Mouse (Mus musculus) left cerebral cortex, adult 8-10 months (tissue): Measurements from ENCODE around the gene Tradd. TPM values are rescaled to one million over a fixed set of nuclear protein-coding genes. Genes with fewer than 3 reads are reported as not detected.

Experiments
- microRNA-seq, 2 experiments: library from miRNA; unstranded; fragments of <30 nt; microRNA quantifications; one replicate each; pipeline ENCODE4 v1.2.0; 2022
- total RNA-seq, 4 experiments: library from RNA; stranded (reverse); gene quantifications; 2 replicates each; pipeline ENCODE4 v1.2.4; 2022

Tradd gene
- total RNA-seq, 4 experiments from 2014 or later, result 7.9 to 10.9 (median 9.6) TPM

Small RNAs within 50 kb of the gene (microRNA-seq; reads per million reads assigned to microRNA genes)
- gene Gm27320, result 0 reads per million in 2 experiments
- gene Mir328, result 13,316 to 13,942 reads per million in 2 experiments

Other genes starting within 250 kb of the Tradd start
- gene Ces3a, start 216.0 kb downstream of the Tradd start, total RNA-seq, result not detected
- not detected for gene Ces3b, start 180.9 kb downstream of the Tradd start, total RNA-seq
- not detected for gene Ces4a, start 132.8 kb downstream of the Tradd start, total RNA-seq
- 10 to 100 TPM; 17.4 to 21.8 (median 18.4) TPM for gene Cbfb, start 93.9 kb downstream of the Tradd start, total RNA-seq
- gene D230025D16Rik, start 39.5 kb downstream of the Tradd start, total RNA-seq, result 10 to 100 TPM; 34.1 to 41.5 (median 38.7) TPM
- 1 to 10 TPM; 4.2 to 5.4 (median 4.8) TPM for gene B3gnt9, start 9.5 kb downstream of the Tradd start, total RNA-seq
- gene Fbxl8, start within 50 bp of the Tradd start, total RNA-seq, result 1 to 10 TPM in 2 of 4 experiments, under 1 TPM in 2; 0.50 to 1.6 (median 1.1) TPM
- 10 to 100 TPM; 21.3 to 25.7 (median 22.9) TPM for gene Hsf4, start 5.2 kb upstream of the Tradd start, total RNA-seq
- gene Nol3, start 11.5 kb upstream of the Tradd start, total RNA-seq, result 10 to 100 TPM; 10.6 to 13.8 (median 13.1) TPM
- 10 to 100 TPM; 22.0 to 26.7 (median 24.2) TPM for gene 4931428F04Rik, start 25.3 kb upstream of the Tradd start, total RNA-seq
- gene Exoc3l, start 31.5 kb upstream of the Tradd start, total RNA-seq, result 1 to 10 TPM; 1.4 to 2.2 (median 1.8) TPM
- gene E2f4, start 33.1 kb upstream of the Tradd start, total RNA-seq, result 10 to 100 TPM; 31.2 to 39.0 (median 34.8) TPM
- gene Elmo3, start 41.0 kb upstream of the Tradd start, total RNA-seq, result 1 to 10 TPM; 1.5 to 3.0 (median 2.3) TPM
- gene Lrrc29, start 61.7 kb upstream of the Tradd start, total RNA-seq, result 1 to 10 TPM; 5.8 to 8.7 (median 7.1) TPM
- 10 to 100 TPM; 33.7 to 46.5 (median 40.0) TPM for gene Tmem208, start 61.7 kb upstream of the Tradd start, total RNA-seq
- gene Fhod1, start 83.3 kb upstream of the Tradd start, total RNA-seq, result 1 to 10 TPM; 2.5 to 5.2 (median 4.0) TPM
- gene Slc9a5, start 84.2 kb upstream of the Tradd start, total RNA-seq, result 10 to 100 TPM; 28.9 to 30.7 (median 29.7) TPM
- gene Plekhg4, start 108.7 kb upstream of the Tradd start, total RNA-seq, result 1 to 10 TPM; 1.3 to 2.5 (median 1.6) TPM
- not detected for gene Kctd19, start 148.9 kb upstream of the Tradd start, total RNA-seq
- under 1 TPM; 0.40 to 0.82 (median 0.62) TPM for gene Lrrc36, start 149.0 kb upstream of the Tradd start, total RNA-seq
- 10 to 100 TPM; 59.3 to 66.5 (median 60.9) TPM for gene Tppp3, start 206.9 kb upstream of the Tradd start, total RNA-seq
- gene Zdhhc1, start 232.3 kb upstream of the Tradd start, total RNA-seq, result 10 to 100 TPM; 38.3 to 45.8 (median 42.9) TPM